Comparison of ENCODE assay signal across 10 mouse cellular contexts in genomic region chrX:159264681-159265080, GRCm38 (mm10). TPM values are rescaled to one million over a fixed set of nuclear protein-coding genes. Genes with fewer than 3 reads are reported as not detected.
DNase-seq lines count a peak whose midpoint lies in the region; ATAC-seq and TF ChIP-seq lines count a peak whose summit lies in the region.
"Had no signal": no experiment of that assay in that cellular context is flagged by ENCODE, and none has a peak within 500 bp of the region (broad histone marks: within the 10 kb centered on the region; RNA-seq: fewer than 3 reads in every experiment).

No protein-coding gene starts in this region.

- H3K9ac ChIP-seq in lung, postnatal 0 days (replicated peaks; ENCODE audit: low read depth) = no peak overlapping the region
- H3K9ac ChIP-seq: heart, embryonic 13.5 days; midbrain, embryonic 12.5 days had no signal

- intact Hi-C loops in left cerebral cortex, postnatal 36 days (cut with DNase I) = loop anchor here (5.0 to 10.0 kb wide), 2 partner anchors 220 to 292 kb away; no protein-coding TSS in a partner anchor

- no peak for ATAC-seq in lung, postnatal 0 days

- H3K4me1 ChIP-seq in testis, adult 2 months (ENCODE audit: control insufficient read depth, insufficient read depth, low read length) = no peaks in the 10 kb centered on the region
- no peaks in the 10 kb centered on the region for H3K4me1 ChIP-seq in lung, postnatal 0 days (ENCODE audit: insufficient read depth, low read depth, low read length)
- H3K4me1 ChIP-seq: heart, embryonic 13.5 days; midbrain, embryonic 12.5 days had no signal

- no peak for TF ChIP-seq EP300 in lung, postnatal 0 days (IDR thresholded peaks at IDR 0.05)

- H3K36me3 ChIP-seq in testis, adult 2 months (ENCODE audit: control insufficient read depth, insufficient read depth, low read length) = no peaks in the 10 kb centered on the region
- no peaks in the 10 kb centered on the region for H3K36me3 ChIP-seq in lung, postnatal 0 days (ENCODE audit: insufficient read depth, low read length)
- H3K36me3 ChIP-seq: heart, embryonic 13.5 days; midbrain, embryonic 12.5 days had no signal

- no peak overlapping the region for H3K4me3 ChIP-seq in testis, adult 2 months (ENCODE audit: control insufficient read depth, low read depth, low read length)
- no peak overlapping the region for H3K4me3 ChIP-seq in lung, postnatal 0 days (ENCODE audit: low read depth, low read length)
- H3K4me3 ChIP-seq: heart, embryonic 13.5 days; midbrain, embryonic 12.5 days had no signal

- H3K4me2 ChIP-seq in lung, postnatal 0 days (replicated peaks; ENCODE audit: low read depth, low read length) = no peak overlapping the region
- H3K4me2 ChIP-seq: heart, embryonic 13.5 days; midbrain, embryonic 12.5 days had no signal

- no peaks in the 10 kb centered on the region for H3K27me3 ChIP-seq in testis, adult 2 months (ENCODE audit: control insufficient read depth, insufficient read depth, low read length)
- no peaks in the 10 kb centered on the region for H3K27me3 ChIP-seq in lung, postnatal 0 days (replicated peaks; ENCODE audit: insufficient read depth, low read length)
- H3K27me3 ChIP-seq: heart, embryonic 13.5 days had no signal

- H3K9me3 ChIP-seq in lung, postnatal 0 days (ENCODE audit: low read length) = no peaks in the 10 kb centered on the region
- H3K9me3 ChIP-seq: heart, embryonic 13.5 days; midbrain, embryonic 12.5 days had no signal

- H3K27ac ChIP-seq in testis, adult 2 months (ENCODE audit: control insufficient read depth, insufficient read depth, low read depth, low read length) = no peak overlapping the region
- H3K27ac ChIP-seq in lung, postnatal 0 days (ENCODE audit: low read length) = no peak overlapping the region
- H3K27ac ChIP-seq: heart, embryonic 13.5 days; midbrain, embryonic 12.5 days had no signal

- no peak for TF ChIP-seq POLR2A in testis, adult 2 months (IDR thresholded peaks at IDR 0.05; ENCODE audit: control insufficient read depth, low read depth, low read length)

- peak; percentile 14 for DNase-seq in cerebellum, adult 9-11 months
- no peak for DNase-seq in cerebellum, adult 11 months
- DNase-seq in testis, postnatal 14 days (ENCODE audit: low spot score) = no peak
- DNase-seq in lung, postnatal 0 days (ENCODE audit: low spot score) = peak; percentile 23
- peak; percentile 13 to 16 for DNase-seq in thymus, postnatal 36 days
- DNase-seq in layer of hippocampus, adult 8-10 months (ENCODE audit: low spot score in 2 of 2) = no peak
- DNase-seq in left cerebral cortex, postnatal 36 days (ENCODE audit: low spot score in 2 of 2) = no peak

- TF ChIP-seq CTCF in testis, adult 2 months (IDR thresholded peaks at IDR 0.05; ENCODE audit: control insufficient read depth, insufficient read depth, insufficient replicate concordance, low read depth, low read length) = peak; percentile 15; the same call in 1 of the 2 replicates
- TF ChIP-seq CTCF in lung, postnatal 0 days (IDR thresholded peaks at IDR 0.05) = peak; percentile 62

- 31% methylated on average over 3 of the region's 3 CpGs for WGBS in lung, postnatal 0 days

RNA-seq across cellular contexts. Expression of gene Rps6ka3, which starts 54.6 kb away (rescaled TPM):
- polyA plus RNA-seq in testis, adult 2 months (2012; rRNA removed) = 4.2 TPM in 2 replicates
- 6.6 and 6.8 TPM in 2 replicates for polyA plus RNA-seq in lung, postnatal 0 days (2015; fragmentation: Nextera tagmentation; extraction: Ambion mirVana)
- 10 to 100 TPM; 26.7 to 32.8 (median 27.6) TPM for total RNA-seq in layer of hippocampus, adult 8-10 months (2022)
- 10 to 100 TPM; 46.8 to 54.4 TPM for total RNA-seq in left cerebral cortex, postnatal 36 days (2021)

Comparison
In these comparisons a context has a peak if more than half of its experiments do, and no peak if none do; other contexts are left out.
1. DNase-seq: peak in cerebellum, adult 9-11 months (single experiment), lung, postnatal 0 days (single experiment) and thymus, postnatal 36 days (2 of 2); none in cerebellum, adult 11 months (single experiment), testis, postnatal 14 days (single experiment), layer of hippocampus, adult 8-10 months (0 of 2) and left cerebral cortex, postnatal 36 days (0 of 2).